Mouse (Mus musculus): ENCODE results near the gene Tm9sf2. TPM values are rescaled to one million over a fixed set of nuclear protein-coding genes. Genes with fewer than 3 reads are reported as not detected.

The Tm9sf2 gene
- total RNA-seq, 1 experiment from 2014 or later = 162 TPM

GRCm38 (mm10) chr14:122179262-122179661, 72.4 kb downstream of the Tm9sf2 start:
- no peak for DNase-seq

GRCm38 (mm10) chr14:122181078-122181814, 74.4 kb downstream of the Tm9sf2 start, which contains the start of gene Clybl:
TSS of gene Clybl (plus strand) at chr14:122181704.
- peak; percentile 98 for DNase-seq

- no peak for DNase-seq
Measured at GRCm38 (mm10) chr14:122181815-122182157, 74.9 kb downstream of the Tm9sf2 start.

GRCm38 (mm10) chr14:122182220-122182619, 75.4 kb downstream of the Tm9sf2 start:
- no peak for DNase-seq

GRCm38 (mm10) chr14:122183974-122184373, 77.1 kb downstream of the Tm9sf2 start:
- no peak for DNase-seq

GRCm38 (mm10) chr14:122188250-122188649, 81.4 kb downstream of the Tm9sf2 start:
- DNase-seq = no peak

GRCm38 (mm10) chr14:122189901-122190300, 83.1 kb downstream of the Tm9sf2 start:
- no peak for DNase-seq

- DNase-seq = no peak
Measured at GRCm38 (mm10) chr14:122190527-122190926, 83.7 kb downstream of the Tm9sf2 start.

- peak; percentile 56 for DNase-seq
Measured at GRCm38 (mm10) chr14:122190941-122191510, 84.2 kb downstream of the Tm9sf2 start.

GRCm38 (mm10) chr14:122194630-122195029, 87.8 kb downstream of the Tm9sf2 start:
- no peak for DNase-seq

- no peak for DNase-seq
Measured at GRCm38 (mm10) chr14:122196851-122197250, 90.0 kb downstream of the Tm9sf2 start.

GRCm38 (mm10) chr14:122200247-122200885, 93.5 kb downstream of the Tm9sf2 start:
- DNase-seq = no peak

GRCm38 (mm10) chr14:122209177-122209576, 102.3 kb downstream of the Tm9sf2 start:
- DNase-seq = no peak

Other genes with a start within 250 kb of the Tm9sf2 start
- 29.4 and 33.2 TPM in 2 replicates for gene Ubac2, start 228.4 kb upstream of the Tm9sf2 start, total RNA-seq (2021)
- 0.27 TPM in 1 of 2 replicates, not detected in the other for gene Gpr18, start 191.3 kb upstream of the Tm9sf2 start, total RNA-seq (2021)
- gene Gpr183, start 141.8 kb upstream of the Tm9sf2 start, total RNA-seq (2021) = 0.67 and 0.91 TPM in 2 replicates
- not detected in 2 replicates for gene Timm8a2, start 72.4 kb upstream of the Tm9sf2 start, total RNA-seq (2021)
- 65.8 and 69.3 TPM in 2 replicates for gene Clybl, start 74.7 kb downstream of the Tm9sf2 start, total RNA-seq (2021)

Data from adrenal gland, postnatal 25 days (tissue).